Mouse (Mus musculus) monocyte, adult 59 days (primary cell): Measurements from ENCODE around the gene Asb8. TPM values are rescaled to one million over a fixed set of nuclear protein-coding genes. Genes with fewer than 3 reads are reported as not detected.

Experiments used
- total RNA-seq, 2 experiments: library from RNA; stranded (reverse); gene quantifications; one replicate each; pipeline ENCODE4 v1.2.4; 2023

Asb8 gene
- total RNA-seq = 10 to 100 TPM; 23.3 to 23.4 TPM

DNA sequence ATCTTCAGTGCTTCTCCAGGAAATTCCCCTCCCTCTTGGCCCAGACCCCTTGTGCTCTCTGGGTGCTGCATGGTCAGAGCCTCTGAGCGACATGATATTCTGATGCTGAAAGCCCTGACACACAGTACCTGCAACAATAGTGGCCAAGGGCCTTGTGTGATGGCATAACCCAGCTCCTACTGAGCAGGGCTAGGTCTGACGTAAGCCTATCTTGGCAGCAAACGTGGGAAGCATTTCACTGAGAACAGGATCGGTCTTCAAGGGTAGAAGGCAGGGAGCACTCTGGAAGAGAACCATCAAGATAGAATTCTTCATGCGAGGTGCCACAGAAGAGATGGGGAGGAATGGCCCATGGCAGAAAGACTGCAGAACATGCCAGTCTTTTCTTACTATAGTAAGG, at the start of gene Asb8:
TSS of gene Asb8 (minus strand) at position 101 of the 400 bp plus-strand sequence.

GRCm38 (mm10) chr15:98195442-98195841, 30.0 kb upstream of the Asb8 start, which contains the start of gene Olfr288:
TSS of gene Olfr288 (minus strand) at chr15:98195542.

DNA sequence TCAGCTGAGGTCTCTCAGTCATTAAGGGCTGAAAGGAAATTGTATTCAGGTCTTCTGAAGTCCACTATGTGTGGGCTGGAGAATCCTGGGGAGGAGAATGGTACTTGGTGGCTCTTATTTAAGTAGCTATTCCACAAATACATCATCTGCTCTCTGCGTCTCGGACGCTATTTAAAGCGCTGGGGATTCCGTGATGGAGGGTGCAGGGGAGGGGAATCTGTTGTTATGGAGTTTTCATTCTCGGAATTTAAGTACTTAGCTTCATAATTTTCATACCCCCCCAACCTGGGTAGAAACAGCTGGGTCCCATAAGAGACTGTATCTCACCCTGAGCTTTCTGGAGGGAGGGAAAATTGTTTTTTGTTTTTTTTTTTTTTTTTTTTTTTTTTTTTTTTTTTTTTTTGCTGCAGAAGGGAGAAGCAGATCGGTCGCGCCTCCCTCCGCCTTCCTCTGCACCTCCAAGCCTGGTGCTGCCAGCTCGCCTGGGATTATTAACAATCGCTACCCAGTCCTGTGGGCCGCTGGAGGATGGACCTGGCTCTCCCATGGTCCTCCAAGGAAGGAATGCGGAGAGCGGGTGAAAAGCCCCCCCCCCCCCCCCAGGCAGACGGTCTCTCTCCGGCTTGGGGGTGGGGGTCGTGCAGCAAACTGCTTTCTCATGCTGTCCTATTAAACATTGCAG, 1.7 kb upstream of the Asb8 start, which contains the start of gene Ccdc184:
TSS of gene Ccdc184 (plus strand) at position 196 of the 682 bp plus-strand sequence.

DNA sequence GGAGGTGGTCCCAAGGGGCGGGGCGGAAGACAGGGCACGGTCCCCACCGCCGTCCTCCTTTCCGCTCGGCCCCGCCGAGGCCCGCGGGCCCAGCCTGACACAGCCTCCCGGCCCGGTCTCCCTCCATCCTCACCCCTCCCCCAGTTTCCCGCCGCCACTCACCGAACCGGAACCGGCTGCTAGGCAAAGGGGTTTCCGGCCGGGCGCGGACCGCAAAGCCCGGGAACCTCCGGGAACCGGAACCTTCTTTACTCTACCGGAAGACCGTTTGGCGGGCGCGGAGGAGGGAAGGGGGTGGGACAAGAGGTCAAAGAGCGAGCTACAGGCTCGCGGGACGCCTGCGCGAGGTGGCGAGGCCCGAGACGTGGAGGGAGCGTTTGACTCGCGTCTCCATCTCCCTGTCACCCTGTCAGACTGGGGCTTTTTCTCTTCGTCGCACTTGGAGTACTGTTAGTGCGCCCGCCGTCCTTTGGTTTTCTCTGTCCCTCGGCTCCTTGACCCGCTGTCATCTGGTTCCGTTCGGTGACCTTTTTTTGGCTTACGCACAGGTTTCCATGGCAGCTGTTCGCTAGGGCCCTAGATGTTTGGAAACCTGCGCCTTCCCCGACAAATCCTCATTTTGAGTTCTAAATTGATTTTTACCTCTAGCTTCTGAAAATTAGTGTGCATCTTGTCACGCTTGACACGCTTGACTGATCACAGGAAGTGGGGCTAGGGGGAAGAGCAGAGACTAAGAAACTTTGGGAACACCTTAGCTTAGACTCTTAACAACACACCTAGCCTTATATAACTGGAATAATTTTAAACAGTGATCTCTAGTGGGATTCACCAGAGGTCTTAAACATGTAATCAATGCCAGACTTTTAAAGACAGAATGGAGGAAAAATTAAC, 72.1 kb downstream of the Asb8 start, which contains the start of gene Senp1:
TSS of gene Senp1 (minus strand) at position 624 of the 891 bp plus-strand sequence.

DNA sequence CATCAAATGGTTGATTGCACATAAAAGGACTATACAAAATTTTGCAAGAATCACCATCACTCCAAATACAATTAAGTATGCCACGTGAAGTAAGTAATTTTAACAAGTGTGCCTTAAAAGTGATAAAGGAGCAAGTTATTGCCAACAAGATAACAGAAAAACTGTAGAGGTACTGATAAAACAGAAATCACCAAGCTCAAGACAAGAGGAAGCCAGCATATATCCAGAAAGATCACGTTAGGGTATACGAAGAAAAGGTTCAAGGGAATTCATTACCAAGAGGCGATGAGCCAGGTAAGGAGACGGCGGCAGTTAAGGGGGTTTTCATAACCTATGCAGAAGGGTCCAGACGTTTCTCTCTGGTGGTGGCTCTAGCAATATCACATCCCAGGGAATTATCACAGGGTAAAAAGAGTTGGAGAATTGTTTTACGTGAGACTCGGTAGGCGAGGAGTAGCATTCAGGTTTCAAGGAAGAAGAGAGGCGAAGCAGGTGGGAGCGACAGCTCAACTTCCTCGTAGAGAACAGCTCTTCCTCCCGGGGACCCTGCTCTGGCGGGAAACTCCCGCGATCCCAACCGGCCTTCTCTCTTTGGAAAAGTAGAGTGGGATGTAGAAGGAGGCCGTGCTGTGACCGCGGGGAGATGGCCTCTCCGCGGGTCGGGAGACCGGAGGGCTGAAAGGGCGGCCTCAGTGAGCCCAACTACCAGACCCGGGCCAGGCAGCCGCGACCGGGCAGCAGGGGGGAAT, 72.9 kb downstream of the Asb8 start, which contains the start of gene Pfkm:
TSS of gene Pfkm (plus strand) at position 218 of the 749 bp plus-strand sequence.

Other genes starting within 250 kb of the Asb8 start
- gene Tmem106c, start 201.4 kb downstream of the Asb8 start, total RNA-seq = 10 to 100 TPM; 23.1 to 27.8 TPM
- under 1 TPM in 1 of 2 experiments, not detected in 1; 0.15 TPM for gene Col2a1, start 160.9 kb downstream of the Asb8 start, total RNA-seq
- 1 to 10 TPM; 5.6 to 6.6 TPM for gene Pfkm, start 73.0 kb downstream of the Asb8 start, total RNA-seq
- 10 to 100 TPM; 37.6 to 39.5 TPM for gene Senp1, start 71.9 kb downstream of the Asb8 start, total RNA-seq
- not detected for gene Ccdc184, start 1.5 kb upstream of the Asb8 start, total RNA-seq
- not detected for gene Olfr288, start 29.9 kb upstream of the Asb8 start, total RNA-seq
- gene Gm44579, start 55.4 kb upstream of the Asb8 start, total RNA-seq = not detected
- gene Olfr287, start 55.4 kb upstream of the Asb8 start, total RNA-seq = not detected
- gene Olfr286, start 68.8 kb upstream of the Asb8 start, total RNA-seq = not detected
- not detected for gene H1fnt, start 91.7 kb upstream of the Asb8 start, total RNA-seq
- gene Zfp641, start 130.5 kb upstream of the Asb8 start, total RNA-seq = under 1 TPM; 0.16 to 0.30 TPM
- gene Olfr285, start 151.7 kb upstream of the Asb8 start, total RNA-seq = not detected
- gene Olfr284, start 175.4 kb upstream of the Asb8 start, total RNA-seq = not detected
- not detected for gene Olfr283, start 215.3 kb upstream of the Asb8 start, total RNA-seq